Mouse (Mus musculus): ENCODE results near the gene Ptk7.

The Ptk7 gene

DNA sequence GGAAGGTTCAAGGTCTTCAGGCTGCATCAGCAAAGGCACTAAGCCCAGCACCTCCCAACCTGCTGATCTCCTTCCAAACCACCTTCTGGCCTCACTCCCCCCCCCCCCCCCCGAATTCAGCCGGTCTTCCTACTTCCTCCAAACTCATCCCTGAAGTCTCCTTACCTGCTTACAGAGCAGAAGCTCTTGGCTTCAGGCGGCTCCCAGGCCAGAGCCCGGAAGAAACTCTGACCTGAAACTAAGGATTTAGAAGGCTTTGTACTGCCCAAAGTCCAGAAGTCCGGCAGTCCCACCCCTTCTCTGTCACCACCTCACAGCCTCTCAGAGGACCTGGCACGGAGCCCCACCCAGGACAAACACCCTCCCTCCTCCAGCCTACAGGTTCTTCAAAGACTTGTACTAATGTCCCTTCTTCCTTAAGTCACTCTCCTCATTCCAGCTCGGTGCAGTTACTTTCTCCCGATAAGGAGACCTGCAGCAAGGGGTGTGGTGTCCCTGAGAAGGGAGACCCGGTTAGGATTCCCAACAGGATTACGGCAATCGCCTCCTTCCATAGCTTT is 15.7 kb upstream of the Ptk7 start:
- no peak for DNase-seq (ENCODE audit: extremely low spot score, low spot score)

DNA sequence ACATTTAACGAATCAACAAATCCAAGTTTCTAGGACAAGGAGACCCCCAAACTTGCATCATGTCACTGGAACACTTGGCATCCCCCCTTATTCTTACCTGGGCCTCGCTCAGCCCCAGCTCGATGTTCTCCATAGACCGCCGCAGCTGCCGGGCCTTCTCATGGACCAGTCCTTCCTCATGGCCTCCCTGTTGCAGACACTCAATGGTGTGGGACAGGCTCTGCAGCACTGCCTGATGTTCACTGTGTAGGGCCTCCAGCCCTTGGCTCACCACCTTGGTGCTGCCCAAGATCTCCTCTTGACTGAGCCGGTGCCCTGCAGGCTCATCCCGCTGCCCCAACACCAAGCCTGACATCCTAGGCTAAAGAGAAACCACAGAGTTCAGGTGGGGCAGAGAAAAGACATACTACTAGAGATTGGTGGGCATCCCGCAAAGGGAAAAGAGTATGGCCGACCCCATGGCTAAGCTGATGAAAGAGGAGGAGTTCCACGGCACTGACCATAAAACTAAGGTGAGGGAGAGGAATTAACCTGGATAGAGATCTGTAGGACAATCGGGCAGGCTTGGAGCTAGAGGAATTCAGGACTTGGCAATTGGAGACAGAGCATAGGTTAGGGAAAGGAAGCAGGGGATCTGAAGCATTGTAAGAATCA is 15.0 kb upstream of the Ptk7 start:
- no peak for DNase-seq (ENCODE audit: extremely low spot score, low spot score)

DNA sequence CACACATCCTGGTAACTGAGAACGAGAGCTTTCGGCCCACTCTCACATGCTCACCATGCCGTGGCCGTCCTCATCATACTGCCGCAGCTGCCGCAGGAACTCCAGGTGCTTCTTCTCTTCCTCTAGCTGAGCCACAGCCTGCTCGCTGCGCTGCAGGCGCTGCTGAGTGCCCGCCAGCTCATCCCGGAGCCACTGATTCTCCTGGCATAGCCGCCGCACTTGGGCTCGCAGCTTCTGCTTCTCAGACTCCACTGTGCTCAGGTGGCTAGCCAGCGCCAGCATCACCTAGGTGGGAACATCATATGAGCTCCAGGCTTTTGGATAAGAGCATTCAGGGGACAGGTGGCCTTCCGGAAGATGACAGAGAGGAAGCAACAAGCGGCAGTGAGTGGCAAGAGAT is 12.8 kb upstream of the Ptk7 start:
- no peak for DNase-seq (ENCODE audit: extremely low spot score, low spot score)

DNA sequence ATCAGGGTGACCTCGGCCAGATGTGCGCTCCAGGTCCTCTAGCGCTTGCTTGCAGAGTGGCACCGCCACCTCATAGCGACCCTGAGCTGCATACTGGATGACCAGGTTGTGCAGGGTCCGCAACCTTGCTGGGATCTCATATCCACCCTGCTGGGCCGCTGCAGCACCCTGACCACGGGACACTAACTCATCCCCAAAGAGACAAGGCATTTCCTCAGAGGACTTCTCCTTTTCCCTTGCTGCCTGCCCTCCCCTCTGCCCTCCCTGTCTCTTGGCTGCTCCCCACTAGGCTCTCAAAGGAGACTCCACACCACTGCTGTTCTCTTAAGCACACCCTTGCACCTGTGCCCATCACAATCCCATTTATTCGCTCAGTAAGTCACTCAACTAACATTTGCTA is 10.6 kb upstream of the Ptk7 start:
- DNase-seq (ENCODE audit: extremely low spot score, low spot score): no peak

DNA sequence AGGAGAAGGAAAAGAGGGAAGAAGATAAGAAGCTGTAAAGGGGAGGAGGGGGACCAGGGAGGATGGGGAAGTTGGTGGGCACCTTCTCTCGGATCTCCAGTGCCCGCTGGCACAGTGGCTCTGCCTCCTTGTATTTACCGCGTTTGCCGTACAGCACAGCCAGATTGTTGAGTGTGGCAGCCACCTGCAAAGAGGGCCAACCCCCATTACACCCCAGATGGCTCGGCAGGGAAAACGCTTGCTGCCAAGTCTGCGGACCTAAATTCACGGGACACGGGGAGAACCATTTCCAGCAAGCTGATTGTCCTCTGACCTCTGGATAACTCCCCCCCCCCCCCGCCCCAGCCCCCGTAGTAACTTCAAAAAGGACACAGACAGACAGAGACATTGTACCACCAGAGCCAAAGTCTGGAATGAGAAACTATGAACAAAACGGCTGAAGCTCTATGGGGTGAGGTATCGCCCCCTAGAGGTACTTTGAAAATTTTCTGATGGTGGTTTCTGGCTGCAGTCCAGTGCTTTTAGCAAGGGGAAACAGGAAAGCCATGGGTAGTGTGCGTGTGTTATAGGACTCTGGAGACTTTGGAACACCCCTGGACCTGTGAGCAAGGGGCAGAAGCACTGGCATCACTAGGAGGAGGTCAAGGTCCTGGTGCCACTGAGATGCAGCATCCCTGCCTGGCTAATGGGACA is 7.7 kb upstream of the Ptk7 start:
- peak; percentile 50 for DNase-seq (ENCODE audit: extremely low spot score, low spot score)

DNA sequence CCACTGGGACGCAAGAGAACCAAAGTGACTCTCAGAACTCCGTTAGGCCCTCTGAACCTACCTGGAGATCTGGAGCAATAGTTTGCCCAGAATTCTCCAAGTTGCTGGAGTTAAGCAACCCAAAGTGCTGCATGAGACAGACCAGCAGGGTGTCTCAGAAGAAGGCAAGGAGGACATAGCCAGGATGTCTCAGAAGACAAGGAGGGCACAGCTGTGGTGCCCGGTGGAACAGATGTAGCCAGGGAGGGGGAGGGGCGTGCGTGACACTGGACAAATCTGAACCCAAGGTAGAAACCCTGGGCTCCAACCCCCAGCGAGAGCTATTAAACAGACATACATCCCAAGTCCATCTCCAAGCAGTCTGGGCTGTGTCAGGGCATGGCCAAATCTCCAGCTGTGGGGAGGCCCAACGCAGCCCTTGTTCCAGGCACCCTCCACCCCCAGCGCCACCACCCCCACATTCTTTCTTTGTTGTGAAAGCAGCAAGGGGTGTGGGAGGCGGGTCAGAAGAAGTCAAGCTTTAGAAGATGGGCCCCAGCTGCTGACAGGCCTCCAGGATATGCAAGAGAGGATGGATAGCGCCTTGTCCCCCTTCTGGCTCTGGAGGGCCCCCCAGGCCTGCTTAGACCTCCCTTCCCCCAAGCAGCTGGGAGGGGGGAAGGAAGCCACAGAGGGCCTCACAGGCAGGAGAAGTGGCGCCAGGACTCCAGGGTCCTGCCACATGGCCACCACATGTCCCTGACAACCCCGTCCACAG is 559 bp upstream of the Ptk7 start:
- DNase-seq (ENCODE audit: extremely low spot score, low spot score): peak; percentile 79

DNA sequence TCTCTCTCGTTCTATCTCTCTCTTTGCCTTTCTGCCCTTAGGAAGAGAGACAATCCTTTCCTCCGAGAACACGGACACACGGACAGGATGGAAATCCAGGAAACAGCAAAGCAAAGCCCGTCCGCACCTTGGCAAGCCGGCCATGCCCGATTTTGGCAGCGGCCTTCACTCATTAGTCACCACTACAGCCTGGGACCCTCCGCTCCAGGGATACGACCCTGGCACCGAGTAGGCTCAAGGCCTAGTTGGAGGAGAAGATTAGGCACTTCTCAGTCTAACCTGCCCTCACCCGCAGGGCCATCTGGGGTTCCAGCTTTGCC is 873 bp downstream of the Ptk7 start:
- DNase-seq (ENCODE audit: extremely low spot score, low spot score): peak; percentile 77

DNA sequence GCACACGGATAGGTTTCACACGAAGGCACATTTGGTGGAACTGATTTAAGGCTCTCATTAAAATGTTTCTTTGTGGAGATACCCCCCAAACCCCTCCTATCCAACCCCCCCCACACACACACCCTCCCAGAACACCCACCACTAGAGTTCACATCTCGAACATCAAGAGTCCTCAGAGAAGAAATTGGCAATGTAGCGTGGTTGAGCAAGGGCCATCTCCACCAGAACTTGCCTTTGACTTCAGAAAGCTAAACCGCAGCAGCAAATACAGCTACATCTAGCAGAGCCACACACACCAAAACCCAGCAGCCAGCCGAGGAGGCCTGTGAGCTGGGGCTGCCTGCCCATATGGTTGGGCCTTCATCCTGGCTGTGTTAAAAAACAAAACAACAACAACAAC is 1.9 kb downstream of the Ptk7 start:
- no peak for DNase-seq (ENCODE audit: extremely low spot score, low spot score)

DNA sequence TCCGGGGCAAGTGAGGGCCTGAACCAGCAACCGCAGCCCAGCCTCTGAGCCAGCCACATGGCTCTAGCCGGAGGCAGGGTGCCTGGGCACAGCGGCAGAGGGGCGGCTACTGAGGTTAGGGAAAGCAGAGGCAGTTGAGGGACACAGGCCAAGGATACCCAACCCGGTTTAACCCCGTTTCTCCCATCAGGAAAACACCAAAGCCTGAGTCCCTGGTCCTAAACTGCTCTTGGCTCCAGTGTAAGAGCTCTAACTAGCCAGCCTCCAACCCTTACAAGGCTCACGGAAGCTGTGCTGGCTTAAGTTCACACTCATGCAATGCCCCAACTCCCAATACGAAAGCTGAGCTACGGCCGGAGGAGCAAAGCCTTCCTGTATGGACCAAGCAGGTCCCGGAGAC is 4.7 kb downstream of the Ptk7 start:
- no peak for DNase-seq (ENCODE audit: extremely low spot score, low spot score)

DNA sequence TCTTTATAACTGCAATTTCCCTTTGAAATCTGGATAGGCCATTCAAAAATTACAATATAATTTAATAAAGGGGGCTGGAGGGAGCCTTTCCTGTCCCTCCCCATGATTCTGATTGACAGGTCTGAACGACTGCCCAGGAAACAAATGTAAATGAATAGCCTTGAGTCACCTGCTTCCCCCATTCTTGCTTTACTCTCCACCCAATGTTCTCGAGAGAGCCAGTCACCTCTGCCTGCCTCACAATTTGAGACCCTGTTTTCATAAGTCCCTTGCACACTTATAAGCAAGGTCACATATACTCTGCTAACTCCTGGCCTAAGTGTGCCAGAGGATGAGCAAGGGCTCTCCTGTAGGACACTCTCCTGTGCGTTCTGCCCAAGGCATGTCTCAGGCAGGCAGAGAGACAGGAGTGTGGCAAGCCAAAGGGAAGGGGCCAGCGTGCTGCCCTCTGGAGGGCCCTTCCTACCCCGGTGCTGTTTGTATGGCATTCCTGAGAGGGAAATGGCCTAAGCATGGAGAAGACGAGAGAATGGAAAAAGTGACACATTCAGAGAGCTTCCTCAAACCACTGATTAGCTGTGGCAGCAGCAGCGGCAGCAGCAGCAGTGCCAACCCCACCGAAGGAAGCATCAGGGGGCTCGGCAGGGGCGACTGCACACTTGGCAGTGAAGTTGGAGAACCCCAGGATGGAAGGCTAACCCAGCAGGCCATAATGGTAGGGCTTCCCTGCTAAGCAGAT is 5.3 kb downstream of the Ptk7 start:
- DNase-seq (ENCODE audit: extremely low spot score, low spot score): no peak

DNA sequence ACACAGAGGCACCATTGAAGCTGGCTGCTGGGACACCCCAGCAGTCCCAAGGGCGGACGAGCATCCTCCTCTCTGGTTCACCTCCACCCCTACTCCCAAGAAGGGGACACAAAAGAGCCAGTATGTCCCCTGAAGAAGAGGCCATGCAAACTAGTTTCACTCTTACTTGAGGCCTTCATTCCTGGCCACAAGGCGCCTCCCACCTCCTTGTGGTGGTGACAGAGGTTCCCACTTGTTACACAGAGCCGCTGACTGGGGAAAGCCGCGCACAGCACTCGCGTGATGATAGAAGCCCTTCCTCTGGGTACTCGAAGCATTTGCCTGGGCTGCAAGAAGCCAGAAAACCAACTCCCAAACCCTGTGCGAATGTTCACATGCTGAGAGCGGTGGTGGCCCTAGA is 7.0 kb downstream of the Ptk7 start:
- no peak for DNase-seq (ENCODE audit: extremely low spot score, low spot score)

DNA sequence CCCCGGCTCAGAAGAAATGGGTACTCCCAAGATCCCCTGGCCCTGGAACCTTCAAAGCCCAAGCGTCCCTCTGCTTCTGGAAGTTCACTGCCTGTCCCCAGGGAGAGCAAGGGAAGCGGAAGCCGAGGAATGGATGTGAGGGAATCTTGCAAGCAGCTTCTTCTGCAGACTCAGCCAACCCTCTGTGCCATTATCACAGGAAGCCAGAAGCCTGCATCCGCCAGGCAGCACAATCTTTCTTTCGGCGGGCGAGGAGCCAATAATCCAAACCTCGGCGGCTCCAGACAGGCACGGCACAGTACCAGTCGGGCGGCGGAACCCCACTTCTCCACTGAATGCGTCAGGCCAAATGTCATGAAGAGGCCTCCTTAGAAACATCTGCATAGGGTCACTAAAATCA is 8.0 kb downstream of the Ptk7 start:
- no peak for DNase-seq (ENCODE audit: extremely low spot score, low spot score)

DNA sequence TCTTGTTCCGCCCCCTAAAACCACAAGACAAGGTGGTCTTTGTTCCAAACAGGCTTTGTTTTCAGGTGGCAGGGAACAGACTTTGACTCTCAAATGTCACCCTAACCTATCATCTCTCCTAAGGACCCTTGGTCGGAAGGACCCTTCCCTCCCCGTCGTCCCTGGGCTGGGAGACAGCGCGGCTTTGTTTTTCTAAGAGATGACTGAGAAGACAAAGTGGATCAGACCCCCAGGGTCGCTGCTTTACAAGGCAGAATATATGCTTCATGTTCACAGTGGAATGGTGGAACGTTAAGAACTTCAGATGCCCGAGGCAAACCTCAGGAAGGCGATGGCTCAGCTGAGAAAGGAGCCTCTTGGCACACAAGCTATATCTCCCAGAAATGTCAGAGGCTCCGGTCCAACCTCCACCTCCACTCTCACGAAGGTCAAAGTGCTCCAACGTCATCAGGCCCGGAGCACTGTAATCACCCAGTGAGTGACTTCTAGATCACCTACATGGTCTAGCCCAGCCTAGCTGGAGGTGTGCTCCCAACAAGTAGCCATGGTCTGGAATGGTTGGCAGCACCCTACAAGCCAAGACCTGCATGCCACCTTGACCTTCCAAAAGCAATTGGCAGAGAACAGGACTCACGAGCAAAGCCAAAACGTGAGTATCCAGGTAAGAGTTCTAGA is 9.5 kb downstream of the Ptk7 start:
- no peak for DNase-seq (ENCODE audit: extremely low spot score, low spot score)

DNA sequence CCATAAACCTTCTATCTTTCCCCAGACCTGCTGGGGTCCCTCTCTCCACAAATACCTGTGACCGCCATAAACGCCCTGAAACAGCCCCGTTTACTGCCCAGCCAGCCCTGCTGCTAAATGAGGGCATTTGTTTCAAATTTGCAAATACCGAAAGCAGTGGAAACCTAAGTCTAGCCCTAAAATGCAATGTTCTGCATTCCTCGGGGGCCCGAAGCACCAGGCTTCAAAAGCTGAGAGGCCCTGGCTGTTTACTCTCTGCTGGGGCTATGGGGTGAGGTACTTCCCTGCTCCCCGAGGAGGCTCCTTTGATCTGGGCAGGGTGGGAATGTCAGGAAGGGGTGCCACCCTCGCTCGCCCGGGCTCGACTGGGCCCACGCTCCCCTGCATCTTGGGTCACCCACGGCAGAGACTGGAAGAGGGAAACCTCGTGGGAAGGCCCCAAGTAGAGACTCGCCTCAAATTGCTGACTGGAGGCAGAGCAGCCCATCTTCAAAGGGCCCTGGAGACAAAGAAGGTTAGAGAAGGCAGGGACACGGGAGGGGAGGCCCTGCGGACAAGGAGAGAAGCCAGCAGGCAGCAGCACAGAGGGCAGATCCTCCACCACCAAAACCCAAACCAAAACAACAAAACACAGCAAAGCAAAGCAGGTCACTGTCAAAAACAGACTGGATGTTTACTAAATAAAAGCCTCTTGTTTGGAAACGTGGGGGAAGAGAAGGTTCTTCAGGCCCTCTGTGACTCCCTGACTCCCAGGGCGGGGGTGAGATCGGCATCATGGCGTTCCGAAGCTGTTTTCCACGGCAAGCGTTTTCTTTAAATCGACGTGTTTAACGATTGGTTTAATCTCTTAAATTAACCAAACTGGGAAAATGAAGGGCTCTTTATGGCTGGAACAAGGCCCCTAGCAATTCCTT is 10.3 kb downstream of the Ptk7 start:
- peak; percentile 65 for DNase-seq (ENCODE audit: extremely low spot score, low spot score)

DNA sequence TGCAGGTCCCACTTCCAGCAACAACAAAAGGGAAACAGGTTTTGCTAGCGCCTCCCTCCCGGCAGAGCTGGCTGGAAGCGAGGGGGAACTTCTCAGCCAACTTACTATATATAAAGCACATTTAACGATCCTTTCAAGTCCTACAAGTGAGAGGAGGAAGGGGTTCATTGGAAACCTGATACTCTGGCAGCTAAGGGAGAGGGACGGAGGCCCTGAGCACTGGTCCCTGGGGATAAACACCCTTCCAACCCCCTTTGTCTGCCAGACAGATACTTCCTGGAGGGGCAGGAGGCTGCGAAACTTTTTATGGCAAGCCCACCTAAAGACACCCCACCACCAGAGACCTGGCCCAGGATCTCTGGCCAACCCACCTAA is 10.9 kb downstream of the Ptk7 start:
- peak; percentile 53 for DNase-seq (ENCODE audit: extremely low spot score, low spot score)

DNA sequence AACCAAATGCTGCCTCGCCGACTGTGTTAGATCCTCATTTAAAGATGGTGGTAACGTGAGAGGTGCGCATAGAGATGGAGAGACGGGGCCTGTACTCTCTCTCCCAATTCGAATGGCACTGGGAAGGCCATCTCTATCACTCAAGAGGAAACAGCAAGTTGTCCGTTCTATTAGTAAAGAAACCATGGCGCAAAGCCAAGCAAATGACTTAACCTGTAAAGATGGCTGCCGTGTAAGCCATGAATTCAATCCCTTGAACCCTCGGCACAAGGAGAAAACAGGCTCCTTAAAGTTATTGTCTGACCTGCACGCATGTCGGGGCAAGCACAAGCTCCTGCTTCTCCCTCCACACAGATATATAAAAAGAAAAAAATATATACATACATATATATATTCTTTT is 11.5 kb downstream of the Ptk7 start:
- no peak for DNase-seq (ENCODE audit: extremely low spot score, low spot score)

DNA sequence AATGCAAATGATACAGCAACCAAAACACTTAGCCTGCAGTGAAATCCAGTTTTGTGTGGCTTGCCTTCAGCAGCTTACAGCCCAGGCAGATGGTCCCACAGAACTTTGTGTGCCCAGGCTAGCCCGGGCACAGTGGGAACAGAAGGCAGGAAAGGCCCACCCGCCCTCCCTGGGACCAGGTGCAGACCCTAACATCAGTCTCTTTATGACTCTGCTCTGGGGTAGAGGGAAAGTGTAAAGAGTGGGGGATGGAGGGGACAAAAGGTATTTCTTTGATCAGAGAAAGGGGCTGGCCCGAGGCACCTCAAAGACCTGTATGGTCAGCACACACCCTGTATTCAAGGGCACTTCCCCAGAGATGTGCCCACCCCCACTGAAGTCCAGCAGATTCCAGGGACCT is 16.1 kb downstream of the Ptk7 start:
- DNase-seq (ENCODE audit: extremely low spot score, low spot score): no peak

DNA sequence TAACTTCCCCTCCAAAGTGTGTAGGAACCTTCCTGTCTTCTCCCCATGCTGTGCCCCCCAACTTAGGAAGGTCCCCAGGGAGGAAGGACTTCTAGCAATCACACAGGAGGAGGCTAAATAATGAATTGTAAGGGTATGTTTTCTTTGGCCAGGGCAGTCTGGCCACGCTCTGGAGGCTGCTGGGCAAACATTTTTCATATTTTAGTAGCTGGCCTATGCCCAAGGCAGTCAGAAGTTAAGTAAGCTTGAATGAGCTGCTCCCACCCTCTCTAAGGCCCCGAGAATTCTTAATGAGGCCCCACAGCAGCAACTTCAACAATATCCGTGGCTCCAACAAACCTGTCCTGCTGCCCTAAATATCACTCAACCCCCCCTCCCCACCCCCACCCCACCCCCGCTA is 16.5 kb downstream of the Ptk7 start:
- DNase-seq (ENCODE audit: extremely low spot score, low spot score): no peak

DNA sequence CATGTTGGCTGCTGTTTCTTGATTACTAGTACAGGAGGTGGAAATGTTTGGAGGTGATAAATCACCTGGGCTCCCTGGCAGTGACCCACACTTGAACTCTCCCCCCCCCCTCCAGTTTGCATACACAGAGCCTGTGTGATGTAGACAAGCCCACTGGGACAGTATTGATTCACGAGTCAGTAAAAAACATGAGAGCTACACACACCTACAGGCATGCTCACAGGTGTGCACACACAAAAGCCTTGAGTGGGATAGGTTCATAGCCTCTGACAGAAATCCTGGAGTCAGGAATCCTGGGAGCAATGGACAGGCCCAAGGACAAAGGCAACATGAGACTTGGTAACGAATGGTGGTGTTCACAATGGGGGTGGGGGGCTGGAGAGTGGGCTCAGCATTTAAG is 17.1 kb downstream of the Ptk7 start:
- no peak for DNase-seq (ENCODE audit: extremely low spot score, low spot score)

DNA sequence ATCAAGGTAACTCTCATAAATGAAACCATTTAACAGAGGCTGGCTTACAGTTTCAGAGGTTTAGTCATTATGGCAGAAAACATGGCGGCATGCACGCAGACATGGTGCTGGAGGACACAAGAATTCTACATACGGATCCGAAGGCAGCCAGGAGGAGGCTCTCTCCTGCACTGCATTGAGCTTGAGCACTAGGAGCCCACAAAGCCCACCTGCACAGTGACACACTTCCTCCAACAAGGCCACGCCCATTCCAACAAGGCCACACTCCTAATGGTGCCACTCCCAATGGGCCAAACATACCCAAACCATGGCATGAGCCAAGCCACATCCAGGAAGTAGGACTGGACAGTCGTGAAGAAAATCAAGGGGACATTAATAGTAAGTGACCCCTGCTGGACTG is 18.0 kb downstream of the Ptk7 start:
- no peak for DNase-seq (ENCODE audit: extremely low spot score, low spot score)

All from neural tube, embryonic 10.5 days (tissue).